Mouse (Mus musculus) B cell, adult 2 months (primary cell): ENCODE data around the gene Tmem30a.

ENCODE experiments used
- DNase-seq, 2 experiments: peaks; one replicate each; pipeline ENCODE4 v3.0.0; 2022

Tmem30a gene

DNA sequence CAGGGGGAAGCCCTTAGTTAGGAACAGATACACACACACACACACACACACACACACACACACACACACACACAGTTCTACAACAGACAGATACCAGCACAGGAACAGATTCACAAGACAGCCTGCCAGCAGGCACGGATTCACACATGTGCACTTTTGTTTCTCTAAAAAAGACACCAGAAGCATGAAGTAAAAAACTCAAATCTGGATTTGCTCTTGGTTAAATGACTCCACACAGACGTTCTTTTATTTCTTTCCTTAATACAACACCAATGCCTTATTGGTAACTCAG is 7.6 kb downstream of the Tmem30a start:
- DNase-seq, result no peak

DNA sequence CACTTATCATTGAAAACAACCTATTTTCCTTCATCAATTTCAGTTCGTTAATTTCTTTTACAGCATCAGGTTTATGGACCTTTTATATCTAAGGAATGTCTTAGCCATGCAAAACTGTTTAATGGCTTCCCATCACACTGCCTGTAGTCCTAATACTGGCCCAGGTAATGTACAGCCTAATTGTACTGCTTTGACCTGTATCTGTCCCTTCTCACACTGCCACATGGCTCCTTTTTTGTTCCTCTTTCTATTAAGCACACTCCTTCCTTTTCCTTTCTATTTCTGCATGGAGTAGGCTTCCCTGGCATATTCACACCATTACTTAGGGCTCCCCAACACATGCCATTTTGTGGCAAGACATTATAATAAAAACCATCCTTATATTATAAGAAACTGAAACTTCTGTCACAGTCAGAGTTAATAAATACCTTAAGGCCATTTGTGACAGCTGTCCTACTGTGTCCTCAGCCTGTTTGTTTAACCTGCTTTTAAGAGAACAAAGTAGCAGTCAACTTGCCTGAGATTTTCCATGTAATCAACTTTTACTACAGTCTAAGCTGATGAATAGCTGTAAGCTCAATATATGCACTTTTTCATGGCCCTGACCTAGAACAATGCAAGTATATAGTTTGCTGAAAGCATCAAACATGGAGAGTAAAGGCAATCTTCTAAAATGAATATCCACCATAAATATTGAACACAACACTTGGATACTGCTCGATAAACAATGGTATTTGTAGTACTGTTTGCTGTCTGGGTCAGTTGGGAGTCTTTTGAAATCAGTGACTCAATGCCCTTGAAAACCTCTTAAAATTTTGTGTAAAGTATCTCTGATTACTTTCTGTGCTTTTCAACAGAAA is 8.1 kb downstream of the Tmem30a start:
- DNase-seq, result no peak

DNA sequence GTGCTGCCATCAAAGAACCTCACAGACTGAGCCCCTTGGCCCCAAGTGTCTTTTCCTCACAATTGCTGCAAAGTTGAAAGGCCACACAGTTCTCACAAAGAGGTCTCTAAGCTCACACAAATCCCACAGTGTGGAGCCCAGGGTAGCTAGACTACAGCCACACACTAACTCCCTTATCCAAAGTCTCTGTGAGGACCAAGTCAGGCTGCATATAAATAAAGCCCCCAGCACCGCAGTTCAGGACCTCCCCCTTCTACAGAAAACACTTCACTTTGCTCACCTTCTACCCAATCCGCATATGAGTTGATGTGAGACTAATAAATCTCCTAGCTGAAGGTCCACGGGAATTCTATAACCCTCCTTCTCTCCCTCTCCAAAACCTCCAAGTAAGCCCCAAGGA is 8.9 kb downstream of the Tmem30a start:
- DNase-seq, result no peak

DNA sequence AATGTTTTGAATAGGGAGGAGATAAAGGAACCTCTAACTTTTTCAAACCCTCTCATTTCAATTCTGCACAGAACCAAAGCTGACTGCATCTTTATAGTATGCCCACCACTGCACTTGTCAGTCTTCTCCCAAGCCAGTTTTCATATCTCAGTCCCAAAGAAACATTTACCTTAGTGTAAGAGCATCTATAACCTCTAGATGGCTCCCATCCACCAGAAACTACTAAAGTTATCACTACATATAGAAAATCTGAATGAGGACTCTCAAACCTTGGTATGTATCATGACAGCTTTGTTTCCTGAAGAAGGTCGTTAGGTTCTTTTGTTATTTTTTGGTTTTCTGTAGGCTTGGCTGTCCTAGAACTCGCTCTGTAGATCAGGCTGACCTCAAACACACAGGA is 14.0 kb downstream of the Tmem30a start:
- DNase-seq, result peak in 1 of 2 experiments; percentile 5

DNA sequence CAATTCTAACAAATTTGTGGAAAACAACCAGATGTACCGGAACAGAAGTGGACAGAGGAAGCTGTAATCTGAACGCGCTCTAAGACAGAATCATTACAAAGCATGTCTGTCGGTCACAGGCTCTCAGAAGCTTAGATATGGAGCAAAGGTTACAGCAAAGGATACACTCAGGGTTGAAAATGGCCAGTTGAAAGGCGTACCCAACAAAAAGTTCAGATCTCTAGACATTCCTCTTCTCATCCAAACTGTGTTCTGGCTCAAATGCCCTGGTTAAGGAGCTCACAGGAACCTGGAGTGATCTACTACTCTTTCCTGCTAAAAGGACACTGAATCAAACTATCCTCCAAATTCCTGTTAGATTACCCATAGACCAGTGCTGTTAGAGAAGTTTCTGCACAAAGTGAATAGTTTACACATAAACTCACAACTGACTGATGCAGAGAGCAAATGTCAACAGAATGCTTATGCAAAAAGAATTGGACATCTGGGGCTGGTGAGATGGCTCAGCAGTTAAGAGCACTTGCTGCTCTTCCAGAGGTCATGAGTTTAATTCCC is 26.2 kb downstream of the Tmem30a start:
- no peak for DNase-seq

DNA sequence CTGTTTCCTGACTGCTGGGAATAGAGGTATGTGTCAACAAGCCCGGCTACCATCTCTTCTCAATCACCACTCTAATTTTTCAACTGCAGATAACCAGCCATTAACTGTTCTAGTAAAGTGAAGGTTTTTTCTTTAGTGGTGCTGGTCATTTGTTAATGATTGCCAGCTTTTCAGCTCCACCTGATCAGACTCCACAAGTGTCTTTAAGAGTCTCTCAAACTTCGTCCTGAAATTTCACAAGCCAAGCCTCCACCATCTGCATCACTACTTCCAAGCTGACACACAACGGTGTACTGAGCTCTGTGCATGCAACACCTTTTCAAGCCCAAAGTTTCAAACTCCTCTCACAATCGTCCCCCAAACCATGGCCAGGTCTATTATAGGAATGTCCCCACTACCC is 28.0 kb downstream of the Tmem30a start:
- DNase-seq, result no peak

DNA sequence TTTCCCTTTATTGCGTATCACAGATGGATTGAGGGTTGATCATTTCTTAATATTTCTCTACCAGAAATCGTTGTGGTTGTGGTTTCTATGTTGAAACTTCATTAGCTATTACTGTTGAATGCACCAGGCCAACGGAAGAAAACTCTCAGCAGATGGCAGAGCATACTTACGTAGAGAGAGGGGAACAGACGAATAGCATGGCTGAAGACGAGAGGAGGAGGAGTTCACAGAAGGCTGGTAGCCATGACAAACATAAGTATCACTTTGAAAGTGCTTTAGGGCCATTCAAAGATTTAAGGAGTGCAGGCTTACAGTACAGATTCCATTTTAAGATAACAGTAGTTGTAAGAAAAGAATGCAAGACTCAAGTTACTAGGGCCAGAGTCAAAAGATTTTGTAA is 30.8 kb downstream of the Tmem30a start:
- DNase-seq, result no peak

DNA sequence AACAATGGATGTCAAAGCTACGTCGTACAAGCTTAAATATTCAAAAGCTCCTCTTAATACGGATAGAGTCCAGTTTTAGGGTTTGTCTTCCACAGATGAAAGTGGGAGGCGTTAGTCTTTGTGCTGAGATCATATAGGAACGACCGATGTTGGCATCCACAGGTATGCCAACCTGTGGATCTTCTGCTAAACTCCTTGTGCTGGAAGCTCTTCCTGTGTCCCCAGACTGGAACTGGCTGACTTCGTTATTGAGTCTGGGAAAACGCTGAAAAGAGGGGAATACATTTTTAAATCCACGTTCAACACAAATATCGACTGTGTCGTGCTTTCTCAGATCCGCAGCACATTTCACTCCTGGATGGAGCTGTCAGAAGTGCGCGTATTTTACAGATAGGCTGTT is 33.2 kb downstream of the Tmem30a start:
- DNase-seq, result peak in 1 of 2 experiments; percentile 19

DNA sequence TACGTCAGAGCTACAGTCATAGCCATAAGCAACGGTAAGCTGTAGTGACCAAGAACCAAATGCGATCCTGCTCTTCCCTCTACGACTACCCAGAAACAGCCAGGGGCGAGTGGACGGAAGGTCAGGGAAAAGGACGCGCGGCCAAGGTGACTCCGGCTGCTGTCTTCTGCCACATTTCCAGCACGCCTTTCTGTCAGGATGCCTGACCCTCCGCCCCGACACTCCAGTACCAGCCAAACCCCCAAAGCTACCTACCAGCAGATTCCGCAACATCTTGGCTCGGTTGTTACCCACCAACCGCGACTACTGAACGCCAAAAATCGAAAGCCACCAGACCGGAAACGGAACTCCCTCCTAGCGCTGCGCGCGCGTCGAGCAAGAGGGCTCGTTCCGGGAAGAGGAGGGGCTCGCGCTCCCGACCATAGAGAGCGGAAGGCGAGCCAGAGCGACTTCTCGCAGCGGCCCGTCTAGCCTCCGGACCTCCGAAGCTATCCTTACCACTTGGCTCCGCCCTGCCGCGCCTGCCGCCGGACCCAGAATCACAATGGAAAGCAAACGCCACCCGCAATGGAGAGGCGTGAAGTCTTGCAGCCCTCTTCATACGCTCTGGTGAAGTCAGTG is 33.8 kb downstream of the Tmem30a start, which contains the start of gene Cox7a2:
Cox7a2 (minus strand) TSS at position 494 of the 621 bp plus-strand sequence.
- DNase-seq, result peak; percentile 93

DNA sequence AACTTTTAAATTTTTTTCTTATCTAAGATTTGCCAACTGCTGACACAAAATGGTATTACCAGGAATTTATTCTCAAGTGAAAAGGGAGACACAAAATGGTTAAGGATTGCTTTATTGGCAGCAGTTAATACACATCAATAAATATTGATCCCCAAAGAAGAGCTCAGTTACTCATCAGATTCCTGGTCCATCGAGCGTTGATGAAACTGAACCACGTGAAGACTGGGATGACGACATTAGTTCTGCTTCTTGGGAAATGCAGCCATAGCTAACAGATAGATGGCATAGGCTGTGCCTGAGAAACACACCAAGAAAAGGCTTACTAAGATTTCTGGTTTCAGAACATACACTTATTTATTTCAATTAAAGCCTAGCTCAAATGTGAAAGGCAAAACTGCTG is 38.0 kb downstream of the Tmem30a start:
- DNase-seq, result no peak

DNA sequence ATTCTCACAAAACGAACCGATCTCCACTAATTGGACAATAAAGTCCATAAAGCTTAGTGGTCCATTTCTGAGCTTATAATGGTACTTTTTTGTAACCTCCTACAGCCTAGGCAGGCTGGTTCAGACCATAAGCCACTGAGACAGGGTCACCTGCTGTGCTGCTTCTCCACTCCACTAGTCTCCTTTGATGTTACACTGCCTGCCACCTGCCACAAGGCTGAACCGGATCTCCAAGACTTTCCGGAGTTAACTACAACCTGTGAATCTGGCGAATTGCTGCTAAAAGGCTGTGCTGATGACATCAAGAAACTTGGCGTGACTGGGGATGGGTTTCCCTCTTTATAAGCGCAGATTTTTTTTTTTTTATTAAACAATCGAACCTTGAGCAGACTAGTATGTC is 41.5 kb downstream of the Tmem30a start:
- no peak for DNase-seq

DNA sequence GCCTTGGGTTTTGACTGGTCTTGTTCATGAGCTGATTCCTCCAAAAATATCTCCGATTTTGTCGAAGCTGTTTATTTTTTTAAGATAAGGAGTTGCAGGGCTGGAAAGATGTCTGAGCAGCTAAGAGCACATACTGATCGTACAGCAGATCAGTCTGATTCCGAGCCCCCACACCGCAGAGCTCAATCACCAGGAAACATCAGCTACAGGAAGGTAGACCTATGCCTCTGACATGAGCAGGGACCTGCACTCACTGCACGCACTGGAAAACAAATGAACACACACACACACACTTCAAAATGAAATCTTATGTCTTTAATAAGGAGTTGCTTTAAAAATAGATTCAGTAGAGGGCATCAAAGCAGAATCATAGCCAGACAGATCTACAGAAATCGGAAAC is 42.6 kb downstream of the Tmem30a start:
- no peak for DNase-seq

DNA sequence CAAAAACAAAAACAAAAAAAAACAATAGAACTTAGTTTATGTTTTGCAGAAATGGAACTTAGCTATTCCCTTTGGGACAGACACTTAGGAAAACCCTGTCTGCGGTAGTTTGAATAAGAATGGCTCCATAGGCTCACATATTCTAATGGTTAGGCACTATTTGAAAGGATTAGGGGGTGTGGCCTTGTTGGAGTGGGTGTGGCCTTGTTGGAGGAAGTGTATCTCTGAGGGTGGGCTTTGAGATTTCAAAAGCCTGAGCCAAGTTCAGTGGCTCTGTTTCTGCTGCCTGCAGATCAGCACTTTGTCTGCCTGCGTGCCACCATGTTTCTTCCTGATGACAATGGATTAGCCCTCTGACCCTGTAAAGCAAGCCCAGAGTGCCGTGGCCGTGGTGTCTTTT is 48.3 kb downstream of the Tmem30a start:
- DNase-seq, result no peak

DNA sequence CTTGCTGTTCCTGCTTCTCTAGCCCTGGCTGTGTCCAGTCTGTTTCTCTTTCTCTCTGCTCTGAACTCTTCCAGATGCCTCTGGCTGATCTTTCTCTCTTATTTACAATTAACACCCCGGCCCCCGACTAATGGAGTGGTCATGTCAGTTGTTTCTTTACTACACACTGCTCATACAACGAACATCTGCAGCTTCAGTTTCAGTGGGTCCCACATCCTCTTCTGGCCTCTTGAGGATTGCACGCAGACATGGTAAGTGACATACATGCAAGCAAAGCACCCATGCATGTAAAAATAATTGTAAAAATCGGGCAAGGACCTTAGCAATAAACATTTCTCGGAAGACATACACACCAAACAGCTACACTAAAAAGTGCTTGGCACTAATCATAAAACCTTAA is 57.7 kb downstream of the Tmem30a start:
- peak; percentile 54 to 64 for DNase-seq

DNA sequence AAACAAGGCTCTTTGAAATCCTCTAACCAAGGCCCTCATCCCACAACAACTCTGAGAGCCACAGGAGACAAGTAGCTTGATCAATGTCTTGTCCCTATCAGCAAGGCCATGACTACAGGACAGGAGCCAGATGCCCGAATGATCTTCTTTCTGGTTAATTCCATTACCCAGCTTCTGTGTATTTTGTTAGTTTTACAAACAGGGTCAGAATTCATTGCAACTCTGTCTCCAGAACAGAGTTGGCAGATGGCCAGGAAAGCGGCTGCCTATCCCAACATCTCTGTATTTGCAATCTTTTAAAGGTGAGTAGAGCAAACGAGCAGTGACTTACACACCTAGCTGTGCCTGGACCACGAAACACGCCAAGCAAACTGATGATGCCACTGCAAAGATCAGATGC is 63.0 kb downstream of the Tmem30a start:
- DNase-seq, result no peak

DNA sequence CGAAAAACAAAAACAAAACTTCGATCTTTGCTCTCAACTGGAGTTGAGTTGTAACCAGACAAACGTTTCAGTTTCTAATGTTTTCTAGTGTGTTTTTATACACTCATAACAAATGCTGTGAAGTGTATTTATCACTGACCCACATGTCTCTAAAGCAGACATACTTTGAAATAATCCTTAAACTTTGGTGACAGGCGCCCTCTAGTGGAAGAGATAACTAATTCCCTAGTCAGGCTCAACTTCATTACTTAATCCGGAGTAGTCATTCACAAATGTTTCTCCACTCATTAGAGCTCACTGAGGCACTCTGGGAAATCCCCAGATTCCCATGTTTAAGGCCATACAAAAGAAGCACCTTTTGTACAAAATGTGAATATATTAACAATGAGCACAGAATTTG is 70.2 kb downstream of the Tmem30a start:
- DNase-seq, result peak; percentile 37 to 46

DNA sequence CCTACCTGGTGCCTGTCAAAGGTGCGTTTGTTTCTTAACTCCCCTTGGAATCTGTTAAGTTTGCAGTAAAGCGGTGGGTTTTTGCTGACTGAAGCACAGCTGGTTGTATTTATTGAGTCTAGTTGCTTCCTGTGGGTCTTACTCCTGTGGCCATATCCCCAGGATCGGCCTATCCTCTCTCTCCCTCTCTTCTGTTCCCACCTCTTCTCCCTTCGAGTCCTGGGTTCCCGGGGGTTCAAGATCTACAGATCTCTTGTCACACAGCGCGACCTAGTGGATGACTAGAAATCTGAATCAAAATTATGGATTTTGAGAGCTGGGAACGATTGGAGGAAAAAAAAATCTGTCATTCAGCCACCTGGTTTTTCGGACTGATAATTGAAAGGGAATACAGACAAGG is 72.3 kb downstream of the Tmem30a start:
- DNase-seq, result no peak

DNA sequence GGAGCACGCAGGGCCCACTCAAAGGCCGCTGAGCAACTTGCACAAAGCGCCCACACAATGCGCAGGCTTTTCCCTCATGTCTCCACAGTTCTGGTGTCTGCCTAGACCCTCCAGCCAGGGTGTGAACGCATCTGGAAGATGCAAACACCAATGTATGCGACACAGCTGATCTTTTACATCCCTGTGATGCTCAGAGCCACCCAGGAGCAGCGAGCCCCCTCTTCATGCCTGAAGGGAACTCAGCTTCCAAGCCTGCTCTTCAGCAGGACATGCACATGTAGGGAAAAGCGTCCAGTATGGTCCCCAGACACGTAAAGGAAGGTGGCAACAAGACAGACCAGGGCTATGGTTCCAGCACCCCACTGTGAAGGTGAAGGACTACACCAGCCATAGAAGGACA is 73.2 kb downstream of the Tmem30a start:
- no peak for DNase-seq

DNA sequence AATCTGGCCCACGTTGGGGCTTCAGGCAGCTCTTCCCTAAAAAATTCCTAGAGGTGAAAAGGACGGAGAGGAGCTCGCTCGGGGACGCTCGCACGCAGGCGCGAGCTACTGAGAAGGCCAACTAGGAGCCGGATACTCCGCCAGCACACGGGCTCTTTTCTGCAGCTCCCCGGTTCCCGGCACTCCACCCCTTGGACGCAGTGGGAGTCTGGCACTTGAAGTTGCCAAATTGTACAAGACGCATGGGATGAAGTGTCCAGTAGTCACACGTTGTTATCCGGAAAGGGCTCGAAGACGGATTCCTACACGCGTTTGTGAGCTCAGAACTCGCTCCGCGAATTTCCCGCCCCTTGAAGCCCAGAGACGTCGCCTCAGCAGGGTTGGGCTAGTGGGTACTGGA is 73.9 kb downstream of the Tmem30a start:
- peak in 1 of 2 experiments; percentile 12 for DNase-seq
